Mouse (Mus musculus): Measurements from ENCODE around the gene Rin3.

- TF ChIP-seq CTCF (IDR thresholded peaks at IDR 0.05; ENCODE audit: control insufficient read depth, insufficient read depth, insufficient read length), result no peak
- TF ChIP-seq USF1 (IDR thresholded peaks at IDR 0.05; ENCODE audit: low read depth), result no peak
- no peak for TF ChIP-seq MYOG (IDR thresholded peaks at IDR 0.05; ENCODE audit: control insufficient read depth, extremely low read depth, insufficient read length)
- no peak for TF ChIP-seq CEBPB (IDR thresholded peaks at IDR 0.05; ENCODE audit: low read depth)
These were observed 72.9 kb downstream of the Rin3 start for GRCm38 (mm10) chr12:102355784-102356183.
